Mouse (Mus musculus) midbrain, embryonic 14.5 days (tissue): ENCODE data around the gene Cebpz. TPM values are rescaled to one million over a fixed set of nuclear protein-coding genes. Genes with fewer than 3 reads are reported as not detected.

Experiments
- ATAC-seq: fragments of 200-750 bp; cut with Nextera tagmentation; 2 replicates; pipeline ENCODE4 v1.8.0; 2017; ENCODE audit warnings: moderate number of reproducible peaks, moderate library complexity; ENCODE audit not compliant: low FRiP score, low TSS enrichment
- DNase-seq: peaks from one replicate; pipeline ENCODE4 v3.0.0-alpha.2; 2015
- H3K27ac ChIP-seq: fragments of 300-500 bp; sonication (generic); replicated peaks from 2 replicates; pipeline ENCODE4 v1.5.1; 2014; ENCODE audit warnings: mild to moderate bottlenecking, low read depth, low read length, moderate library complexity
- H3K27me3 ChIP-seq: fragments of 300-500 bp; sonication (generic); 2 replicates; pipeline ENCODE4 v1.6.1; 2014; ENCODE audit warnings: low read length, control low read depth, mixed read lengths; ENCODE audit not compliant: control insufficient read depth, insufficient read depth
- H3K36me3 ChIP-seq: fragments of 300-500 bp; sonication (generic); 2 replicates; pipeline ENCODE4 v1.6.1; 2014; ENCODE audit warnings: low read length, control low read depth; ENCODE audit not compliant: control insufficient read depth, insufficient read depth
- H3K4me1 ChIP-seq: fragments of 300-500 bp; sonication (generic); 2 replicates; pipeline ENCODE4 v1.6.1; 2014; ENCODE audit warnings: mild to moderate bottlenecking, antibody characterized with exemption, low read length, control low read depth; ENCODE audit not compliant: control insufficient read depth, insufficient read depth
- H3K4me2 ChIP-seq: fragments of 300-500 bp; sonication (generic); 2 replicates; pipeline ENCODE4 v1.6.1; 2014; ENCODE audit warnings: mild to moderate bottlenecking, low read length, moderate library complexity
- H3K4me3 ChIP-seq: fragments of 300-500 bp; sonication (generic); replicated peaks from 2 replicates; pipeline ENCODE4 v1.5.1; 2014; ENCODE audit warnings: low read depth, low read length
- H3K9ac ChIP-seq: fragments of 300-500 bp; sonication (generic); replicated peaks from 2 replicates; pipeline ENCODE4 v1.6.1; 2014; ENCODE audit warnings: mild to moderate bottlenecking, low read length, moderate library complexity
- H3K9me3 ChIP-seq: fragments of 300-500 bp; sonication (generic); 2 replicates; pipeline ENCODE4 v1.6.1; 2016; ENCODE audit warnings: low read length, control low read depth, mixed read lengths; ENCODE audit not compliant: control insufficient read depth
- WGBS: fragments of 180-500 bp; shearing (Covaris S2); extraction: QIAGEN DNeasy Blood & Tissue Kit; methylation state at CpG from one replicate; pipeline ENCODE4 v1.1.7; 2014; 5-methylcytosine and 5-hydroxymethylcytosine counted together
- polyA plus RNA-seq: library from polyadenylated mRNA; unstranded; fragments of >200 nt; fragmentation: Nextera tagmentation; extraction: Ambion mirVana; gene quantifications from 2 replicates; pipeline ENCODE4 v1.2.1, GENCODE M21; 2014

Cebpz gene
- 48.8 and 53.4 TPM in 2 replicates for polyA plus RNA-seq

DNA sequence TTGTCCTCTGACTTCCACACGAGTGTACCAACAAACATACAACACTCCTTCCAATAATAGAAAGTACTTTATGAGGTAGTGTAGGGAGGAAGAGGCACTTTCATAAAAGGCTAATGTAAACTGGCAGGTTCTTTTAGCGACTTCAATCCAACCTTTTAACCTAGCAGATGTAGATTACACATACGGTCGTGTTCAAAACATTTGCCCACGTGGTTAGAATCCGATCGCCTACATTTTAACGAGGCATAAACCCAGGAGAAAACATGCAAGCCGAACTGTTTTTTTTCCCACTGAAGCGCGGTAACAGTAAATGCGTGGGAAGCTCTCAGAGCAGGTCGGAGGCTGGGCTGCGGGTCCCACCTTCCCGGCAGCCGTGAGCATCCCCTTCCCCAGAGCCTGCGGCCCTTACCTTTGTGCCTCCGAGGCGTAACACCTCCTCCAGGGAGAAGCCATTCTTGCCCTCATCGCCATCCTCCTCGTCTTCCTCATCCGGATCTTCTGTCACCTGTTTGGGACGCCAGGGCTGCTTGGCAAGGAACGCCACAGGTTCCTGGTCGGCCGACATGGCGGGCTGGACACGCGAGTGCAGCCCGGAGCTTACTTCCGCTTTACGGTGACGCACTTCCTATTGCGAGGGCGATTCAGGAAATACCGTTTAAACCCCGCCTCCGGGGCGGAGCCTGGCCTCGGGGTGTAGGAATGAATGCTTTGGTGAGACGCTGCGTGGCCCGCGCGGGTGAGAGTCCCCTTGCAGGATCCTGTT, at the start of gene Cebpz, which contains the start of gene Ndufaf7:
Gene Cebpz, minus strand, starts transcription at position 601 of the 763 bp plus-strand sequence.
Gene Ndufaf7, plus strand, starts transcription at position 671 of the 763 bp plus-strand sequence.
- H3K9ac ChIP-seq = peak within 1 kb of the TSS; percentile 75
- DNase-seq (peak; percentile 100), ATAC-seq (peak; percentile 99)
- no peaks in the 10 kb centered on the region for H3K9me3 ChIP-seq
- no peaks in the 10 kb centered on the region for H3K27me3 ChIP-seq
- H3K4me2 ChIP-seq = peak within 1 kb of the TSS; percentile 60
- H3K4me1 ChIP-seq = peaks cover 16% of the 10 kb centered on the region
- peak within 1 kb of the TSS; percentile 73 for H3K27ac ChIP-seq
- H3K4me3 ChIP-seq = peak within 1 kb of the TSS; percentile 87
- peaks cover 42% of the 10 kb centered on the region for H3K36me3 ChIP-seq
- under 1% methylated on average over 45 of the region's 45 CpGs for WGBS

DNA sequence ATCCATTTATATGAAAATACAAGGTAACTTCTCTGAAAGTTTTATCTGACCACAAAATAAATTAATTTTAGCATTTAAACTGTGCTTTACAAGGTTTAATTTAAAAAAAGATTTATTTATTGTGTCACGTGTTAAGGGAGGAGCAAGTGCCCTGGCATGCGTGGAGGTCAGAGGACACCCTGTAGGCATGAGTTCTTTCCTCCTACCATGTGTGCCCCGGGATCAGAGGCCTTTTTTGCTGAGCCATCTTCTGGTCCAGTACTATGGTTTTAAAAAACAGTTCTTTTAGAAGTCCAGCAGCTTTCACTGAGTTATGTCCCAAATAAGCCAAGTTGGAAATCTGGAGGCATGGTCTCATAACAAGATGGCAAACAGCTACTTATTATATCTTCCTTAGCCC, 46.9 kb upstream of the Cebpz start:
- Histone ChIP-seq H3K36me3 (peaks cover 10% of the 10 kb centered on the region; the same call in 1 of the 2 replicates), H3K27me3 (no peaks in the 10 kb centered on the region), H3K9me3 (no peaks in the 10 kb centered on the region), H3K9ac (no peak overlapping the region), H3K4me2 (no peak overlapping the region), H3K27ac (no peak overlapping the region), H3K4me3 (no peak overlapping the region), H3K4me1 (no peaks in the 10 kb centered on the region)
- ATAC-seq (no peak), DNase-seq (no peak)
- WGBS = 94% methylated on average over 3 of the region's 3 CpGs

DNA sequence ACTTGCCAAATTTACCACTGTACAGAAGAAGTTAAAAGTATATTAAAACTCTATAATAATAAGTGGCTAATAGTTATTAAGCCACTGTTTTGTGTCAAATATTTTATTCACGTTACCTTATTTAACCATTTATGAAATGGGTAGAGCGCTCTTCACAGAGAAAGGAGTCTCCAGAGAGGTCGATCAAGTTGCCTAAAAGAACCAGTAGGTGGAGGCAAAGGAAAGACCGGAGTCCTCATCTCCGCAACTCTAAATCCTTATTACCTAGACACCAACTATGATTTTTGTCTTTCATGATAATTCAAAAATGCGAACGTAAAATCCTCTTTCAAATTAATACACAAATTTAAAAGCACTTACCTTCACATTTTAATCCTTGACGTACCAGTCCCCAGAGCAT, 46.3 kb upstream of the Cebpz start:
- Histone ChIP-seq H3K27ac (no peak overlapping the region), H3K9ac (no peak overlapping the region), H3K4me3 (no peak overlapping the region), H3K4me1 (no peaks in the 10 kb centered on the region), H3K9me3 (no peaks in the 10 kb centered on the region), H3K4me2 (no peak overlapping the region), H3K36me3 (peaks cover 10% of the 10 kb centered on the region; the same call in 1 of the 2 replicates), H3K27me3 (no peaks in the 10 kb centered on the region)
- ATAC-seq (no peak), DNase-seq (peak; percentile 7)
- WGBS = 96% methylated on average over 8 of the region's 8 CpGs

DNA sequence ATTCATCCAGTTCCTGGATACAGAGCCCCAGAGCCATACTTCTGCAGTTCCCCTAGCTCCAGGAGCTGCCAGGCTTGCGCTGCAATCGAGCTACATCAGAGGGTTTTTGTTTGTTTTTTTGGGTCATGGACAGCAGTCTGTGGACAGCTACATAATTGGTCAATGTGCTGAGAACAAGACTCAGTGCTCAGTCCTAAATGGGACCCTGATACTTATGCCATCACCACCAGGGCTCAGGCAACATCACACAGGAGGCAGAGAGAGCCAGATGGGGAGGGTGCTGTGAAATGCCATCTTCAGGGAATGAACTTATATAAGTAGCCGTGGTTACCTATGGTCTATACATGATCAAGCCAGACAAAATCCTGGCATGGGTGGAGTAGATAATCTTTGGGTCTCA, 31.6 kb upstream of the Cebpz start:
- DNase-seq = no peak
- 82% methylated on average over 3 of the region's 3 CpGs for WGBS
- H3K4me3 ChIP-seq = no peak overlapping the region

DNA sequence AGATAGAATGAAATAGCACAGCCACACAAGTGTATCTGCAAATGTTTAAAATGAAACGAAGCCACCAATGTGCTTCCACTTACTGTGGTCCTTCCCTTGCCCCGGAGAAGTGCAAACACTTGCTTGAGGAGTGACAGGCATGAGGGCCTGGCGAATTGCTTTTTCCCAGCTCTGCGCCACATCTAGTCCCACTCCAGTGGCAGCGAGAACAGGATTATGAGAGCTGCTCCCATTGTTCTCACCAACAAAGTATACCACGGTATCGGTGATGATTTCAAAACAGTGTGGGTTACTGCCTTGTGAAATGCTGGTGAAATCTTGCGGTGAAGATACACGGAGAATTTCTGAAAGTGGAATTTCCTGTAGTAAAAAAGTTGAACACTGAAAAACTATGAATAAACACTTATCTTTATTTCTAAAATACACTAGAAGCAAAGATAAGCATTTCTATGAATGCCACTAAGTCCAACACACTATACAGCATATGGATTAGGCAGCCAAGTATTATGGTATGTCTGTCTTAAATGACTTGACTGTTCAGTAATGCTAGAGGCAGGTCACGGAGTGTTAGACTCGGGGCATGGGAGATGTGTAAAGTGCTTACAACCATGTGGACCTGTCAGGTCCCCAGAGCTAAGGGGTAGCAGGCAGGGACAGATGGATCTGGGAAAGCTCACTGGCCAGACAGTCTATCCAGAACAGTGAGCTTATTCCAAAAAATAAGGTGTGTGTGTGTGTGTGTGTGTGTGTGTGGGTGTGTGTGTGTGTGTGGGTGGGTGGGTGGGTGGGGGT, 29.4 kb upstream of the Cebpz start:
- H3K4me3 ChIP-seq = no peak overlapping the region
- no peaks in the 10 kb centered on the region for H3K9me3 ChIP-seq
- WGBS = 90% methylated on average over 11 of the region's 11 CpGs
- no peak overlapping the region for H3K9ac ChIP-seq
- H3K27ac ChIP-seq = no peak overlapping the region
- peaks cover 18% of the 10 kb centered on the region for H3K36me3 ChIP-seq
- H3K27me3 ChIP-seq = no peaks in the 10 kb centered on the region
- no peak for ATAC-seq
- no peaks in the 10 kb centered on the region for H3K4me1 ChIP-seq
- no peak for DNase-seq
- no peak overlapping the region for H3K4me2 ChIP-seq

More for the DNA sequence above, 31.6 kb upstream of the Cebpz start:
- Histone ChIP-seq H3K4me1 (no peaks in the 10 kb centered on the region), H3K9me3 (no peaks in the 10 kb centered on the region), H3K27me3 (no peaks in the 10 kb centered on the region), H3K36me3 (peaks cover 14% of the 10 kb centered on the region), H3K27ac (no peak overlapping the region), H3K4me2 (no peak overlapping the region), H3K9ac (no peak overlapping the region)
- ATAC-seq = no peak

DNA sequence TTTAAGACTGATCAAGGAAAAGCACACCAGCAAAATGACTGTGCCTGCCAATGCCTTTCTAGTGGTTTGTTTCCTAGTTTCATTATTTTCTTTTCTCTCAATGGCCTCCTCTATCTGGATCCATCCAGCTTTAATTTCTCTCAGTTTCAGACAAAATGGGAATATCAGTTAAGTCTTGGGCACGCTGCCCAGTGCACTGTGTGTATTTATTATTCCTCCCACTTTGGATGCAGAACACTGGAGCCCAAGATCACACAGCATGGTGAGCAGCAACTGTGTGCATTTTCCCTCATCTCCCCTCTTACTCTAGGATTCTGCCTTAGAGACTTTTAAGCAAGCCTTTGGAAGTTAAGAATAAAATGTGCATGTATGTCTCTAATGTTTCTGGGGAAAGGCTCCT, 27.5 kb upstream of the Cebpz start:
- H3K9ac ChIP-seq = no peak overlapping the region
- DNase-seq = peak; percentile 35
- peaks cover 30% of the 10 kb centered on the region for H3K36me3 ChIP-seq
- no peaks in the 10 kb centered on the region for H3K27me3 ChIP-seq
- no peak overlapping the region for H3K4me2 ChIP-seq
- no peaks in the 10 kb centered on the region for H3K4me1 ChIP-seq
- 90% methylated on average over 1 of the region's 1 CpGs for WGBS
- no peak for ATAC-seq
- no peak overlapping the region for H3K27ac ChIP-seq
- H3K9me3 ChIP-seq = no peaks in the 10 kb centered on the region
- H3K4me3 ChIP-seq = no peak overlapping the region

DNA sequence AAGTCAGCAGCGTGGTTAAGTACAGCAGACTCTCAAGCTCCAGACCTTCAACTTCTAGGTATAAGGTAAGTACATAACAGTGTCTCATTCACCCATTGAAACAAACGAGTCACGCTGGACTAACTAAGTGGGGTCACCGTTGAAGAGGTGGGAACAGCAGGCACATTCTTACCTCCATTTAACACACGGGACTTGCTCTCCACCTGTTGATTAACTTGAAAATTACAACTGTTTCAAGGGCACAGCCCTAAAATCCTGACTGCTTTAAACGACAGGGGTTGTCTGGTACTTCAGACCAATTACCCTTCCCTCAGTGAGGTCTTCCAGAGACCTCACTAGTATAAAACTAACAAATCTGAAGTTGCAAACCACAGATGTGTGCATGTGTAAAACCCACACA, 22.6 kb upstream of the Cebpz start:
- ATAC-seq = no peak
- H3K9me3 ChIP-seq = no peaks in the 10 kb centered on the region
- DNase-seq = no peak
- no peaks in the 10 kb centered on the region for H3K4me1 ChIP-seq
- H3K9ac ChIP-seq = no peak overlapping the region
- H3K27me3 ChIP-seq = no peaks in the 10 kb centered on the region
- no peak overlapping the region for H3K27ac ChIP-seq
- H3K4me2 ChIP-seq = no peak overlapping the region
- peaks cover 57% of the 10 kb centered on the region for H3K36me3 ChIP-seq
- H3K4me3 ChIP-seq = no peak overlapping the region
- 87% methylated on average over 6 of the region's 6 CpGs for WGBS

DNA sequence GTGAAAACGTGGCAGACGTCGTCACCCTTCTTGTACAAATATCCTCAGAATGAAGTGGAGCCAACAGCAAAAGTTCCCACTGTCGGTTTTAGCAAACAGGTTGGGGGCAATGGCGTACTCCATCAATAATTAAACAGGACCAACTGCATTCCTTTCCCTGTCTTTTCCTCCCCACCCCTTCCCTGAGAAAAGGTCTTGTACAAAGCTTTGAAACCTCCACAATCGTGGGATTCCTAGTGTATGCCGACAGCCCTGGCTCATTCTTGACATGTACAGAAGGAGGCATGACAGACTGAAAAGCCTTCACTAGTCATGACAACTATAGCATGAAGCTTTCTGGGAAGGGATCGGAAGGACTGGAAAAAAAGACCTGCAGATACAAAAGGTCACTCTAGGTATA, 16.4 kb upstream of the Cebpz start:
- no peak for DNase-seq
- Histone ChIP-seq H3K4me2 (no peak overlapping the region), H3K4me3 (no peak overlapping the region), H3K4me1 (no peaks in the 10 kb centered on the region), H3K9me3 (no peaks in the 10 kb centered on the region), H3K27ac (no peak overlapping the region), H3K36me3 (peaks cover 74% of the 10 kb centered on the region), H3K9ac (no peak overlapping the region), H3K27me3 (no peaks in the 10 kb centered on the region)
- 95% methylated on average over 8 of the region's 8 CpGs for WGBS
- ATAC-seq = no peak
